Mouse (Mus musculus) heart, embryonic 10.5 days (tissue): ENCODE results near the gene Adssl1. TPM values are rescaled to one million over a fixed set of nuclear protein-coding genes. Genes with fewer than 3 reads are reported as not detected.

Experiments
- DNase-seq: peaks from one replicate; pipeline ENCODE4 v3.0.0-alpha.2; 2017; ENCODE audit warnings: low spot score
- H3K27ac ChIP-seq: fragments of 300-500 bp; sonication (generic); 2 replicates; pipeline ENCODE4 v1.5.1; 2016; ENCODE audit warnings: mild to moderate bottlenecking
- H3K27me3 ChIP-seq: fragments of 300-500 bp; sonication (generic); 2 replicates; pipeline ENCODE4 v1.6.1; 2016; ENCODE audit warnings: mild to moderate bottlenecking; ENCODE audit not compliant: poor library complexity, insufficient read depth, severe bottlenecking
- H3K36me3 ChIP-seq: fragments of 300-500 bp; sonication (generic); 2 replicates; pipeline ENCODE4 v1.6.1; 2016; ENCODE audit warnings: mild to moderate bottlenecking, moderate library complexity
- H3K4me1 ChIP-seq: fragments of 300-500 bp; sonication (generic); 2 replicates; pipeline ENCODE4 v1.6.1; 2016; ENCODE audit warnings: mild to moderate bottlenecking
- H3K4me3 ChIP-seq: fragments of 300-500 bp; sonication (generic); 2 replicates; pipeline ENCODE4 v1.5.1; 2016; ENCODE audit warnings: mild to moderate bottlenecking, moderate library complexity
- H3K9me3 ChIP-seq: fragments of 300-500 bp; sonication (generic); 2 replicates; pipeline ENCODE4 v1.6.1; 2016; ENCODE audit warnings: mild to moderate bottlenecking, moderate library complexity
- WGBS: fragments of 180-500 bp; shearing (Covaris S2); methylation state at CpG from one replicate; pipeline ENCODE4 v1.1.7; 2016; 5-methylcytosine and 5-hydroxymethylcytosine counted together
- polyA plus RNA-seq: library from polyadenylated mRNA; unstranded; fragments of >200 nt; fragmentation: Nextera tagmentation; extraction: Ambion mirVana; gene quantifications from 2 replicates; pipeline ENCODE4 v1.2.1, GENCODE M21; 2016

Gene Adssl1
- polyA plus RNA-seq, 1 experiment from 2014 or later: 57.2 TPM

GRCm38 (mm10) chr12:112653157-112653824 lies 33.4 kb downstream of the Adssl1 start:
- Histone ChIP-seq H3K9me3 (no peaks in the 10 kb centered on the region), H3K36me3 (peaks cover 97% of the 10 kb centered on the region), H3K27ac (peak overlapping the region; percentile 68; the same call in 1 of the 2 replicates), H3K27me3 (no peaks in the 10 kb centered on the region), H3K4me1 (peaks cover 31% of the 10 kb centered on the region), H3K4me3 (no peak overlapping the region)
- WGBS: 41% methylated on average over 7 of the region's 7 CpGs
- DNase-seq: peak; percentile 91

- Histone ChIP-seq H3K36me3 (peaks cover 97% of the 10 kb centered on the region), H3K4me1 (peaks cover 31% of the 10 kb centered on the region), H3K9me3 (no peaks in the 10 kb centered on the region), H3K27ac (peak overlapping the region; percentile 53; the same call in 1 of the 2 replicates), H3K4me3 (no peak overlapping the region), H3K27me3 (no peaks in the 10 kb centered on the region)
- DNase-seq: no peak
- WGBS: 92% methylated on average over 5 of the region's 5 CpGs
These were observed 34.2 kb downstream of the Adssl1 start for GRCm38 (mm10) chr12:112654076-112654475.

- H3K27ac ChIP-seq: no peak overlapping the region
- no peak overlapping the region for H3K4me3 ChIP-seq
- H3K27me3 ChIP-seq: no peaks in the 10 kb centered on the region
- 94% methylated on average over 7 of the region's 7 CpGs for WGBS
- peaks cover 100% of the 10 kb centered on the region for H3K36me3 ChIP-seq
- no peaks in the 10 kb centered on the region for H3K9me3 ChIP-seq
- no peak for DNase-seq
- H3K4me1 ChIP-seq: peaks cover 61% of the 10 kb centered on the region
These were observed 38.8 kb downstream of the Adssl1 start for GRCm38 (mm10) chr12:112658619-112659018.

GRCm38 (mm10) chr12:112659109-112659508 lies 39.3 kb downstream of the Adssl1 start:
- no peak overlapping the region for H3K4me3 ChIP-seq
- DNase-seq: no peak
- H3K27ac ChIP-seq: no peak overlapping the region
- peaks cover 61% of the 10 kb centered on the region for H3K4me1 ChIP-seq
- no peaks in the 10 kb centered on the region for H3K9me3 ChIP-seq
- no peaks in the 10 kb centered on the region for H3K27me3 ChIP-seq
- WGBS: 80% methylated on average over 6 of the region's 6 CpGs
- peaks cover 100% of the 10 kb centered on the region for H3K36me3 ChIP-seq

- Histone ChIP-seq H3K4me1 (peaks cover 62% of the 10 kb centered on the region), H3K4me3 (peak overlapping the region; percentile 37), H3K36me3 (peaks cover 99% of the 10 kb centered on the region), H3K9me3 (no peaks in the 10 kb centered on the region), H3K27me3 (no peaks in the 10 kb centered on the region), H3K27ac (peak overlapping the region; percentile 79)
- DNase-seq: peak; percentile 91
- WGBS: 31% methylated on average over 5 of the region's 5 CpGs
These were observed 40.9 kb downstream of the Adssl1 start for GRCm38 (mm10) chr12:112660576-112661326.

GRCm38 (mm10) chr12:112661327-112661605 lies 41.4 kb downstream of the Adssl1 start:
- H3K27ac ChIP-seq: peak overlapping the region; percentile 79
- H3K4me1 ChIP-seq: peaks cover 63% of the 10 kb centered on the region
- H3K9me3 ChIP-seq: no peaks in the 10 kb centered on the region
- DNase-seq: no peak
- H3K36me3 ChIP-seq: peaks cover 99% of the 10 kb centered on the region
- H3K4me3 ChIP-seq: peak overlapping the region; percentile 37
- no peaks in the 10 kb centered on the region for H3K27me3 ChIP-seq
- WGBS: 59% methylated on average over 3 of the region's 3 CpGs

- Histone ChIP-seq H3K27me3 (no peaks in the 10 kb centered on the region), H3K9me3 (no peaks in the 10 kb centered on the region), H3K4me3 (peak overlapping the region; percentile 37; the same call in 1 of the 2 replicates), H3K27ac (peak overlapping the region; percentile 79), H3K36me3 (peaks cover 99% of the 10 kb centered on the region), H3K4me1 (peaks cover 69% of the 10 kb centered on the region)
- no peak for DNase-seq
- WGBS: 76% methylated on average over 9 of the region's 9 CpGs
These were observed 42.0 kb downstream of the Adssl1 start for GRCm38 (mm10) chr12:112661851-112662250.

- DNase-seq: no peak
- no peaks in the 10 kb centered on the region for H3K9me3 ChIP-seq
- 89% methylated on average over 11 of the region's 11 CpGs for WGBS
- H3K4me3 ChIP-seq: no peak overlapping the region
- H3K27me3 ChIP-seq: no peaks in the 10 kb centered on the region
- H3K27ac ChIP-seq: peak overlapping the region; percentile 4; the same call in 1 of the 2 replicates
- H3K4me1 ChIP-seq: peaks cover 83% of the 10 kb centered on the region
- H3K36me3 ChIP-seq: peaks cover 99% of the 10 kb centered on the region
These were observed 43.5 kb downstream of the Adssl1 start for GRCm38 (mm10) chr12:112663303-112663702.

GRCm38 (mm10) chr12:112663716-112664115 lies 43.9 kb downstream of the Adssl1 start:
- H3K27me3 ChIP-seq: no peaks in the 10 kb centered on the region
- no peaks in the 10 kb centered on the region for H3K9me3 ChIP-seq
- H3K4me3 ChIP-seq: no peak overlapping the region
- no peak for DNase-seq
- peak overlapping the region; percentile 4; the same call in 1 of the 2 replicates for H3K27ac ChIP-seq
- H3K36me3 ChIP-seq: peaks cover 99% of the 10 kb centered on the region
- H3K4me1 ChIP-seq: peaks cover 87% of the 10 kb centered on the region
- 93% methylated on average over 12 of the region's 12 CpGs for WGBS

- DNase-seq: no peak
- peaks cover 99% of the 10 kb centered on the region for H3K36me3 ChIP-seq
- peaks cover 91% of the 10 kb centered on the region for H3K4me1 ChIP-seq
- H3K4me3 ChIP-seq: no peak overlapping the region
- 61% methylated on average over 2 of the region's 2 CpGs for WGBS
- no peaks in the 10 kb centered on the region for H3K27me3 ChIP-seq
- H3K27ac ChIP-seq: peak overlapping the region; percentile 4; the same call in 1 of the 2 replicates
- H3K9me3 ChIP-seq: no peaks in the 10 kb centered on the region
These were observed 44.3 kb downstream of the Adssl1 start for GRCm38 (mm10) chr12:112664124-112664523.

- H3K4me3 ChIP-seq: no peak overlapping the region
- peak overlapping the region; percentile 69; the same call in 1 of the 2 replicates for H3K27ac ChIP-seq
- 77% methylated on average over 5 of the region's 5 CpGs for WGBS
- peaks cover 96% of the 10 kb centered on the region for H3K4me1 ChIP-seq
- H3K27me3 ChIP-seq: no peaks in the 10 kb centered on the region
- peaks cover 99% of the 10 kb centered on the region for H3K36me3 ChIP-seq
- H3K9me3 ChIP-seq: no peaks in the 10 kb centered on the region
- no peak for DNase-seq
These were observed 44.8 kb downstream of the Adssl1 start for GRCm38 (mm10) chr12:112664656-112665055.

- no peaks in the 10 kb centered on the region for H3K27me3 ChIP-seq
- DNase-seq: no peak
- H3K36me3 ChIP-seq: peaks cover 99% of the 10 kb centered on the region
- H3K9me3 ChIP-seq: no peaks in the 10 kb centered on the region
- WGBS: 71% methylated on average over 18 of the region's 18 CpGs
- H3K4me3 ChIP-seq: no peak overlapping the region; the same call in 1 of the 2 replicates
- H3K4me1 ChIP-seq: peaks cover 98% of the 10 kb centered on the region
- H3K27ac ChIP-seq: peak overlapping the region; percentile 69
These were observed 45.6 kb downstream of the Adssl1 start for GRCm38 (mm10) chr12:112665445-112665844.

GRCm38 (mm10) chr12:112665881-112666544 lies 46.2 kb downstream of the Adssl1 start:
- Histone ChIP-seq H3K4me3 (no peak overlapping the region; the same call in 1 of the 2 replicates), H3K27me3 (no peaks in the 10 kb centered on the region), H3K27ac (peak overlapping the region; percentile 69; the same call in 1 of the 2 replicates), H3K36me3 (peaks cover 99% of the 10 kb centered on the region), H3K9me3 (no peaks in the 10 kb centered on the region), H3K4me1 (peaks cover 98% of the 10 kb centered on the region)
- DNase-seq: no peak
- 86% methylated on average over 9 of the region's 9 CpGs for WGBS
